Mouse (Mus musculus): ENCODE measurements around the gene Pdpn. TPM values are rescaled to one million over a fixed set of nuclear protein-coding genes. Genes with fewer than 3 reads are reported as not detected.

The Pdpn gene
- not detected for polyA plus RNA-seq (2017; shearing (Covaris generic))

DNA sequence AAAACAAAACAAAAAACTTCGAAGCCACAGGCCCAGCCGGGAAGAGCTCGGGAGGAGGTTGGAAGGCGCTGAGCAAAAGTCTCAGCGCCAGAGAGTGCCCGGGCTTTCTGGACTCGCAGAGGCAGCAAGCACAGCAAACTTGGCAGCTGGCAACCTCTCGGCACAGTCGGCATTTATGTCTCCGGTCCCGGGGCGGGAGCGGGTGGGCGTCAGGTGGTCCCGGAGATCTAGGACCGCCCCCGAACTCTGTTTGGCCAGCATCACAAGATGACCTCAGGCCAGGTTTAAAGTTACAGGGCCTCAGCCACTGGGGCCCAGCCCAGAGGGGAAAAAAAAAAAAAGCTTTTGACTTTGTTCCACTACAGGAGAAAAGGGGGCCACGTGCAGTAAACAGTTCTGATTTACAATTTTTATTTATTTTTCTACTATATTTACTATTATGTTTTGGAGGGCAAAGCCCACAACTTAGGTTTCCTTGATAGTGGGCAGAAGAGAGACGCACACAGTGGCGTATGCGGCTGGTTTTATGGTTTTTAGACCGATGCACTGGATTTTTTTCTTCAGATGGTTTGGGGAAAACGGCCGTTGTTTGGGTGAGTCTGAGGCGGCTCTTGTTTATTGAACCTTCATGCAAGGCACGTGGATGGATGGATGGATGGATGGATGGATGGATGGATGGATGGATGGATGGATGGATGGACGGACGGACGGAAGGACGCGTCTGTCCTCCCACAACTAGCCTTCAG lies at the start of gene Pdpn:
TSS of gene Pdpn (minus strand) at position 240 of the 746 bp plus-strand sequence.

Other genes starting within 250 kb of the Pdpn start
- 37.1 TPM for gene Prdm2, start 86.6 kb downstream of the Pdpn start, polyA plus RNA-seq (2017; shearing (Covaris generic))
- gene Lrrc38, start 50.2 kb upstream of the Pdpn start, polyA plus RNA-seq (2017; shearing (Covaris generic)): not detected
- not detected for gene Pramel1, start 94.9 kb upstream of the Pdpn start, polyA plus RNA-seq (2017; shearing (Covaris generic))
- 52.8 TPM for gene Pramef8, start 112.9 kb upstream of the Pdpn start, polyA plus RNA-seq (2017; shearing (Covaris generic))
- not detected for gene Oog4, start 150.8 kb upstream of the Pdpn start, polyA plus RNA-seq (2017; shearing (Covaris generic))
- gene Gm13043, start 211.8 kb upstream of the Pdpn start, polyA plus RNA-seq (2017; shearing (Covaris generic)): not detected
- not detected for gene Gm13040, start 236.4 kb upstream of the Pdpn start, polyA plus RNA-seq (2017; shearing (Covaris generic))